Mouse (Mus musculus) forebrain, embryonic 12.5 days (tissue): ENCODE data around the gene Scamp5. TPM values are rescaled to one million over a fixed set of nuclear protein-coding genes. Genes with fewer than 3 reads are reported as not detected.
A peak's percentile ranks its signal among the peaks of the same experiment; 100 is the strongest.

ENCODE experiments used
- ATAC-seq: fragments of 200-750 bp; cut with Nextera tagmentation; 2 replicates; pipeline ENCODE4 v1.8.0; 2017; ENCODE audit warnings: moderate TSS enrichment; ENCODE audit not compliant: low FRiP score
- H3K27ac ChIP-seq: fragments of 300-500 bp; sonication (generic); 2 replicates; pipeline ENCODE4 v1.5.1; 2016; ENCODE audit warnings: mild to moderate bottlenecking
- H3K27me3 ChIP-seq: fragments of 300-500 bp; sonication (generic); 2 replicates; pipeline ENCODE4 v1.6.1; 2016; ENCODE audit warnings: mild to moderate bottlenecking
- H3K36me3 ChIP-seq: fragments of 300-500 bp; sonication (generic); replicated peaks from 2 replicates; pipeline ENCODE4 v1.6.1; 2016; ENCODE audit warnings: mild to moderate bottlenecking
- H3K4me1 ChIP-seq: fragments of 300-500 bp; sonication (generic); 2 replicates; pipeline ENCODE4 v1.6.1; 2016
- H3K4me2 ChIP-seq: fragments of 300-500 bp; sonication (generic); 2 replicates; pipeline ENCODE4 v1.6.1; 2016; ENCODE audit warnings: mild to moderate bottlenecking, moderate library complexity
- H3K4me3 ChIP-seq: fragments of 300-500 bp; sonication (generic); replicated peaks from 2 replicates; pipeline ENCODE4 v1.5.1; 2016; ENCODE audit warnings: mild to moderate bottlenecking
- H3K9ac ChIP-seq: fragments of 300-500 bp; sonication (generic); 2 replicates; pipeline ENCODE4 v1.6.1; 2016; ENCODE audit warnings: mild to moderate bottlenecking
- H3K9me3 ChIP-seq: fragments of 300-500 bp; sonication (generic); 2 replicates; pipeline ENCODE4 v1.6.1; 2016
- WGBS: fragments of 180-500 bp; shearing (Covaris S2); methylation state at CpG from one replicate; pipeline ENCODE4 v1.1.7; 2016; 5-methylcytosine and 5-hydroxymethylcytosine counted together
- polyA plus RNA-seq: library from polyadenylated mRNA; unstranded; fragments of >200 nt; fragmentation: Nextera tagmentation; extraction: Ambion mirVana; gene quantifications from 2 replicates; pipeline ENCODE4 v1.2.1, GENCODE M21; 2016

Gene Scamp5
- 41.5 and 41.9 TPM in 2 replicates for polyA plus RNA-seq

GRCm38 (mm10) chr9:57467896-57468549 lies at the start of gene Scamp5:
Gene Scamp5, minus strand, starts transcription at chr9:57468060.
- Histone ChIP-seq H3K36me3 (no peaks in the 10 kb centered on the region), H3K4me2 (peak within 1 kb of the TSS; percentile 84), H3K9ac (peak within 1 kb of the TSS; percentile 65), H3K4me1 (peaks cover 28% of the 10 kb centered on the region), H3K9me3 (no peaks in the 10 kb centered on the region), H3K27ac (peak within 1 kb of the TSS; percentile 84), H3K4me3 (peak within 1 kb of the TSS; percentile 72), H3K27me3 (no peaks in the 10 kb centered on the region)
- 2% methylated on average over 47 of the region's 48 CpGs for WGBS
- peak; percentile 93 for ATAC-seq

GRCm38 (mm10) chr9:57517113-57517512 lies 49.3 kb upstream of the Scamp5 start:
- H3K27me3 ChIP-seq: no peaks in the 10 kb centered on the region
- no peak overlapping the region for H3K4me2 ChIP-seq
- H3K27ac ChIP-seq: 0 out of 2 replicates have a peak overlapping the region, but pooled peaks have one; percentile 25
- peaks cover 10% of the 10 kb centered on the region for H3K4me1 ChIP-seq
- H3K9me3 ChIP-seq: no peaks in the 10 kb centered on the region
- 10% methylated on average over 3 of the region's 3 CpGs for WGBS
- no peaks in the 10 kb centered on the region for H3K36me3 ChIP-seq
- no peak for ATAC-seq
- H3K9ac ChIP-seq: no peak overlapping the region
- no peak overlapping the region for H3K4me3 ChIP-seq

DNA sequence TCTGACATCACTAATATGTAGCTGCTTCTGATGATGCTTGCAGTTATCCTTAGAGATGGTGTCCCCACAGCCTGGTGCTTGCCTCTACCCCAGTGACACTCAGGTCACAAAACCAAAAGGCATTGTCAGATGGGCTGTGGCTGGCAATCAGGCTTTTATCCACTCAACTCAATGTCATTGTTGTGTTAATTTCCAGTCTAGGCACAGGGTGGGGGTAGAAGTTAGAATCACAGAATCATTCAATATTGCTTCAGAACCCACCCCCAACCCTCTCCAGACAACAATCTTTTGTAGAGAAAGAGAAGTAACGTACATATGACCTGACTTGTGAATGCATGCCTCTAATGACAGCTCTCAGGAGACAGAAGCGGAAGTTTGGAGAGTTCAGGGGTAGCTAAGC lies 42.7 kb upstream of the Scamp5 start:
- ATAC-seq: no peak
- Histone ChIP-seq H3K4me1 (peaks cover 8% of the 10 kb centered on the region), H3K9ac (no peak overlapping the region), H3K4me3 (no peak overlapping the region), H3K27ac (no peak overlapping the region), H3K36me3 (no peaks in the 10 kb centered on the region), H3K27me3 (peaks cover 17% of the 10 kb centered on the region), H3K4me2 (no peak overlapping the region), H3K9me3 (no peaks in the 10 kb centered on the region)
- 51% methylated on average over 2 of the region's 2 CpGs for WGBS

DNA sequence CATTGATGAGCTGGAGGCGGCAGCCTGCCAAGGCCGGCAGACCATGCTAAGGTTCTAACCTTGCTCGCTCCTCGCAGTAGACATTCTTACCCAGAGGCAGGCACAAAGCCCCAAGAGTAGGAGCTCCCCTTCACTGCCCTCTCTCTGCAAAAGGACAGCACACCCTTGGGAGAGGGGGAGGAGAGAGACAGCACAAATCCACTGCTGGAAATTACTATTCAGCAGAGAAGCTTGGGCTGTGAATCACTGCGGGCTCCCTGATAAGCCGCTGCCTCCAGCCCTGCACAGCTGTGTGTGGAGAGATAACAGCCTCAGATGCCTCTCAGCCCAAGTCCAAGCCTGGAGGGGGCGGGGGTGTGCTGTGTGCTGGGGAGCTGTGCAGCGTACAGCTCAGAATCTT lies 37.8 kb upstream of the Scamp5 start:
- Histone ChIP-seq H3K4me2 (peak overlapping the region; percentile 17), H3K36me3 (no peaks in the 10 kb centered on the region), H3K4me3 (no peak overlapping the region), H3K9me3 (no peaks in the 10 kb centered on the region), H3K9ac (no peak overlapping the region), H3K4me1 (peaks cover 51% of the 10 kb centered on the region), H3K27ac (peak overlapping the region; percentile 33; the same call in 1 of the 2 replicates), H3K27me3 (peaks cover 66% of the 10 kb centered on the region)
- ATAC-seq: peak; percentile 51
- 3% methylated on average over 8 of the region's 8 CpGs for WGBS

GRCm38 (mm10) chr9:57504891-57505290 lies 37.0 kb upstream of the Scamp5 start:
- Histone ChIP-seq H3K9ac (0 out of 2 replicates have a peak overlapping the region, but pooled peaks have one; percentile 17), H3K36me3 (no peaks in the 10 kb centered on the region), H3K27me3 (peaks cover 74% of the 10 kb centered on the region), H3K4me3 (peak overlapping the region; percentile 44), H3K27ac (no peak overlapping the region), H3K4me1 (peaks cover 51% of the 10 kb centered on the region), H3K4me2 (peak overlapping the region; percentile 89), H3K9me3 (no peaks in the 10 kb centered on the region)
- no peak for ATAC-seq
- WGBS: 50% methylated on average over 10 of the region's 10 CpGs

DNA sequence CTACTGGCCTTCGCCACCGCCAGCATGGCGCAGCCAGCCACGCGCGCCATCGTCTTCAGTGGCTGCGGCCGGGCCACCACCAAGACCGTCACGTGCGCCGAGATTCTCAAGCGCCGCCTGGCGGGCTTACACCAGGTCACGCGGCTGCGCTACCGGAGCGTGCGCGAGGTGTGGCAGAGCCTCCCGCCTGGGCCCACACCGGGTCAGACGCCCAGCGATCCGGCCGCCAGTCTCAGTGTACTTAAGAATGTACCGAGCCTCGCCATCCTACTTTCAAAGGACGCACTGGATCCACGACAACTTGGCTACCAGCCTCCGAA lies 36.5 kb upstream of the Scamp5 start:
- Histone ChIP-seq H3K36me3 (no peaks in the 10 kb centered on the region), H3K27ac (no peak overlapping the region), H3K4me2 (peak overlapping the region; percentile 89), H3K4me1 (peaks cover 51% of the 10 kb centered on the region), H3K4me3 (peak overlapping the region; percentile 44), H3K9ac (peak overlapping the region; percentile 42), H3K27me3 (peaks cover 79% of the 10 kb centered on the region), H3K9me3 (no peaks in the 10 kb centered on the region)
- under 1% methylated on average over 34 of the region's 34 CpGs for WGBS
- peak; percentile 27 for ATAC-seq

DNA sequence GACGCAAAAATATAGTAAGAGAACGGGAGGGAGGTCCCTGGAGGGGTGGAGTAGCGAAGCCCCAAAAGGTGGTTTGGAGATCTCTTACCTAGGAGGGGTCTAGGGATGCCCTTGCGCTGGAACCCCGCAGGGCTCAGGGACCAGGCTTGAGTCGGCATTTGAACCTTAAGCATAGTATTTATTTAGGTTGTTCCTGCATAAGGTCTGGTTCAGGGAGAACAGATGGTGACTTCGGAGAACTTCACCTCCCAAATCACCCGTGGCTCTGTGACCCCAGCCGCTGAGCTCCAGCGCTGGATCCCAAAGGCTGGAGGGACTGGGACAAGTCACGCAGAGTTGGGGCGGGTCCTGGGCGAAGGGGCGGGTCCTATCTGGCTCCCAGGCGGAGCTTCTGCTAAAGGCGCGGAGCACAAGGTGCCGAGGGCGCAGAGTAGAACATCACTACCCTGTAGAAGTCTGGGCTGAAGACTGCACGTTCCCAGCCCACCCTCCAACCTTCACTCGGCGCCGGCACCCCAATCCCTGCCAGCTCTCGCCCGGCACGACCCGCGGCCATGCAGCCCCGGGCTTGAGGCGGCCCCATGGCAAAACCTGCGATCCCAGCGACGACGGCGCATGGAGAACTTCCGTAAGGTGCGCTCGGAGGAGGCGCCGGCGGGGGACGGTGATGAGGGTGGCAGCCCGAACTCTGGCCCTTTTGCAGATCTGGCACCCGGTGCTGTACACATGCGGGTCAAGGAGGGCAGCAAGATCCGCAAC lies 35.9 kb upstream of the Scamp5 start, which contains the start of gene Rpp25:
Rpp25 (plus strand) TSS at position 405 of the 759 bp plus-strand sequence.
- Histone ChIP-seq H3K9me3 (no peaks in the 10 kb centered on the region), H3K4me1 (peaks cover 51% of the 10 kb centered on the region), H3K4me2 (peak within 1 kb of the TSS; percentile 89), H3K36me3 (no peaks in the 10 kb centered on the region), H3K27ac (peak within 1 kb of the TSS; percentile 90), H3K4me3 (peak within 1 kb of the TSS; percentile 44), H3K9ac (peak within 1 kb of the TSS; percentile 42), H3K27me3 (peaks cover 84% of the 10 kb centered on the region)
- ATAC-seq: peak; percentile 45
- WGBS: under 1% methylated on average over 46 of the region's 46 CpGs

DNA sequence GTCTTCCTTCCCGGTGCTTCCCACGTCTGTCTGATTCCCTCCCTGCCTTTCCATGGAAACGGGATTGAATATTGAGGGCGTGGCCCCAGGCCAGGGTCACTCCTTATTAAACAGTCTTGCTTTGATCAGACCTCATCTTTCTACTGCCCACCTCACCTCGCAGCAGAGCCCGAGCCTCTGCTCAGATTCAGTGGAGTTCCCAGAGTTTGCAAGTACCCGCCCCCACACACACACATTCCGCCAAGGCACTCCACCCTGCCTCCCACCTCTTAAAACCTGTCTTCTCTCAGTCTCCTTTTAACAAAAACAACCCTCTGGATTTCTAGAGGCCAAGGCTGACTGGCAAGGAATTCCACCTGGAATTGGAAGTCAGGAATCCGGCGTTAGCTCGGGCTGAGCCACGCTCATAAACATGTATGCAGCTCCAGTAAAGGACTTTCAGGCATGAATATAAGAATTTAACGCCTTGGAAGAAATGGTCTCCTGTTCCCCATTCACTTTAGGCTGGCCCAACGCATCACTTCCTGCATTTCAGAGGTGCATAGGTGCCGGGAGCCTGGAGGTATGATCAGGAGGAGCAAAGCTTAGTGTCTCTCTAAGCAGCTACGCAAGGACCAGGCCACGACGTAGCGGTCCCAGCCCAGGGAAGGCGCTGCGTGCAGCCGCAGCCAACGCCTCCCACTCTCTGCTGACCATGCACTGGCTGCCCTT lies 35.2 kb upstream of the Scamp5 start:
- no peaks in the 10 kb centered on the region for H3K36me3 ChIP-seq
- H3K9ac ChIP-seq: no peak overlapping the region
- H3K27me3 ChIP-seq: peaks cover 84% of the 10 kb centered on the region
- H3K4me1 ChIP-seq: peaks cover 51% of the 10 kb centered on the region
- no peak for ATAC-seq
- H3K9me3 ChIP-seq: no peaks in the 10 kb centered on the region
- H3K4me3 ChIP-seq: peak overlapping the region; percentile 44
- 3% methylated on average over 23 of the region's 23 CpGs for WGBS
- H3K27ac ChIP-seq: peak overlapping the region; percentile 90
- H3K4me2 ChIP-seq: peak overlapping the region; percentile 89

DNA sequence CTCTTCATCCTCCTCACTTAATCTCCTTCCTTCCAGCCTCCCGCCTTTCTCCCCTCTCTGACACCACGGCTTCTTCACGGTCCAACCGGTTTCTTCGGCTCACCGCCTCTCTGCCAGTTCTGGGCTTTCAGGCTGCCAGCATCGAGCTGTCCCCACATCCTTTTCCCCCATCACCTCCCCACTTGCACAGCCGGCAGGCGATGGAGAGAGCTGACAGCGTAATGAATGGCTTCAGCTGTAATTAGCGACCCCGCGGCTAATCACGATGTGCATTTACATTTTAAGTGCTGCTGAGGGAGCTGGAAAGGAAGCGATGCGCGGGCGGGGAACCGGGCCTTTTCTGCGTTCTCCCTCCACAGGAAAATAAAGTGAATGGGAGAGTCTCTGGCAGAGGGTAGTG lies 34.0 kb upstream of the Scamp5 start:
- Histone ChIP-seq H3K36me3 (no peaks in the 10 kb centered on the region), H3K4me1 (peaks cover 51% of the 10 kb centered on the region), H3K27ac (peak overlapping the region; percentile 90), H3K27me3 (peaks cover 85% of the 10 kb centered on the region), H3K4me2 (peak overlapping the region; percentile 89), H3K4me3 (peak overlapping the region; percentile 29), H3K9ac (peak overlapping the region; percentile 40; the same call in 1 of the 2 replicates), H3K9me3 (no peaks in the 10 kb centered on the region)
- 0% methylated on average over 20 of the region's 20 CpGs for WGBS
- ATAC-seq: peak; percentile 71

DNA sequence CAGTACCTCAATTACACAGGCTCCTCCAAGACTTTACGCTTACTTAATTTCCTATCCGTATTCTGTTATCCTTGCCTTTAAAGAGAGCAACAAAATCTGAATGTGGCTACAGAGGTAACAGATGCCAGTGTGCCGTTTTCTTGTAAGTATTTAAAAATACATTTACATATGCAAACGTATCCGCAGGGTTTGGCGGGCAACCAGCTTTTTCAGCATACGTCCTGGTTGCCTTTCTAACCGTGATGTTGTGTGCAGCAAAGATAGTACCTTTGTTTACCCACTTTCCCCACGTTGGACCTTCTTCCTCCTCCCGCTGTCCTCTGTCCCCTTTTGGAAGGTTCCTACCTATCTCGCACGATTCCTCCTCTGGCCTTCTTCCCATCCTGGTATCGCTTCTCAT lies 33.6 kb upstream of the Scamp5 start:
- Histone ChIP-seq H3K36me3 (no peaks in the 10 kb centered on the region), H3K4me1 (peaks cover 51% of the 10 kb centered on the region), H3K27me3 (peaks cover 83% of the 10 kb centered on the region), H3K9me3 (no peaks in the 10 kb centered on the region), H3K27ac (peak overlapping the region; percentile 90), H3K9ac (peak overlapping the region; percentile 40; the same call in 1 of the 2 replicates), H3K4me2 (peak overlapping the region; percentile 89), H3K4me3 (peak overlapping the region; percentile 29)
- peak; percentile 5 for ATAC-seq
- WGBS: under 1% methylated on average over 13 of the region's 13 CpGs

DNA sequence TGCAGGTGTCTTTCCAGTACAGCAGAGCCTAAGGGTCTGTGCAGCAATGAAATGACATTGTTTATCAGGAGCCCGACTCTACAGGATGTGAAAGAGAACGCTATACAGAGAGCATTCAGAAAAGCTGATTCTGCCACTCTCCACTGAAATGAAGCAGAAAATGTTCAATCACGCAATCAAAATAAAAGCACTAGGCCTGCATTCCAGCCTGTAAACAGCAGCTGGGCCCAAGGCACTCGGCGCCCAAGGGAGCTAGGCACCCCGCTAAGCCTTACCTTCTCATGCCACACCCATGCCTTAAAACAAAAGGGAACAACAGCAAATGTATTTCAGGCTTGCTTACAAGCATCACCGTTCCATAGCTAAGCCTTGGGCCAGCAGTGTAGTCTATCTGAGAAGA lies 30.7 kb upstream of the Scamp5 start:
- H3K4me3 ChIP-seq: no peak overlapping the region
- 45% methylated on average over 7 of the region's 7 CpGs for WGBS
- no peak overlapping the region for H3K9ac ChIP-seq
- H3K27ac ChIP-seq: peak overlapping the region; percentile 59; the same call in 1 of the 2 replicates
- H3K4me1 ChIP-seq: peaks cover 25% of the 10 kb centered on the region
- no peaks in the 10 kb centered on the region for H3K36me3 ChIP-seq
- ATAC-seq: no peak
- no peak overlapping the region; the same call in 1 of the 2 replicates for H3K4me2 ChIP-seq
- peaks cover 55% of the 10 kb centered on the region for H3K27me3 ChIP-seq
- H3K9me3 ChIP-seq: no peaks in the 10 kb centered on the region

- Histone ChIP-seq H3K4me1 (peaks cover 12% of the 10 kb centered on the region), H3K36me3 (no peaks in the 10 kb centered on the region), H3K4me2 (no peak overlapping the region), H3K9me3 (no peaks in the 10 kb centered on the region), H3K27ac (no peak overlapping the region), H3K4me3 (no peak overlapping the region), H3K27me3 (peaks cover 44% of the 10 kb centered on the region), H3K9ac (no peak overlapping the region)
- 81% methylated on average over 5 of the region's 5 CpGs for WGBS
- no peak for ATAC-seq
Observed at GRCm38 (mm10) chr9:57497236-57497635, 29.4 kb upstream of the Scamp5 start.
